Mouse (Mus musculus) stomach, embryonic 16.5 days (tissue): Measurements from ENCODE around the gene Tprn. TPM values are rescaled to one million over a fixed set of nuclear protein-coding genes. Genes with fewer than 3 reads are reported as not detected.

Experiments
- ATAC-seq: fragments of 200-750 bp; cut with Nextera tagmentation; 2 replicates; pipeline ENCODE4 v1.8.0; 2017; ENCODE audit warnings: moderate number of reproducible peaks, moderate TSS enrichment; ENCODE audit not compliant: insufficient read depth, low FRiP score
- H3K27ac ChIP-seq: fragments of 300-500 bp; sonication (generic); 2 replicates; pipeline ENCODE4 v1.5.1; 2014; ENCODE audit warnings: low read length
- H3K27me3 ChIP-seq: fragments of 300-500 bp; sonication (generic); 2 replicates; pipeline ENCODE4 v1.6.1; 2014; ENCODE audit warnings: low read length, control low read depth, mixed read lengths; ENCODE audit not compliant: control insufficient read depth, insufficient read depth
- H3K36me3 ChIP-seq: fragments of 300-500 bp; sonication (generic); 2 replicates; pipeline ENCODE4 v1.6.1; 2014; ENCODE audit warnings: low read length; ENCODE audit not compliant: control insufficient read depth, insufficient read depth
- H3K4me1 ChIP-seq: fragments of 300-500 bp; sonication (generic); 2 replicates; pipeline ENCODE4 v1.6.1; 2014; ENCODE audit warnings: low read length, control low read depth, mixed read lengths; ENCODE audit not compliant: control insufficient read depth, insufficient read depth
- H3K4me2 ChIP-seq: fragments of 300-500 bp; sonication (generic); 2 replicates; pipeline ENCODE4 v1.6.1; 2014; ENCODE audit warnings: low read depth, low read length, mixed read lengths
- H3K4me3 ChIP-seq: fragments of 300-500 bp; sonication (generic); replicated peaks from 2 replicates; pipeline ENCODE4 v1.5.1; 2014; ENCODE audit warnings: mild to moderate bottlenecking, low read length
- H3K9ac ChIP-seq: fragments of 300-500 bp; sonication (generic); 2 replicates; pipeline ENCODE4 v1.6.1; 2014; ENCODE audit warnings: low read length
- H3K9me3 ChIP-seq: fragments of 300-500 bp; sonication (generic); replicated peaks from 2 replicates; pipeline ENCODE4 v1.6.1; 2016; ENCODE audit warnings: low read length, control low read depth; ENCODE audit not compliant: control insufficient read depth
- WGBS: fragments of 180-500 bp; shearing (Covaris S2); extraction: QIAGEN DNeasy Blood & Tissue Kit; methylation state at CpG from one replicate; pipeline ENCODE4 v1.1.7; 2014; 5-methylcytosine and 5-hydroxymethylcytosine counted together
- polyA plus RNA-seq: library from polyadenylated mRNA; unstranded; fragments of >200 nt; fragmentation: Nextera tagmentation; extraction: Ambion mirVana; gene quantifications from 2 replicates; pipeline ENCODE4 v1.2.1, GENCODE M21; 2015

Gene Tprn
- 17.9 and 19.0 TPM in 2 replicates for polyA plus RNA-seq

DNA sequence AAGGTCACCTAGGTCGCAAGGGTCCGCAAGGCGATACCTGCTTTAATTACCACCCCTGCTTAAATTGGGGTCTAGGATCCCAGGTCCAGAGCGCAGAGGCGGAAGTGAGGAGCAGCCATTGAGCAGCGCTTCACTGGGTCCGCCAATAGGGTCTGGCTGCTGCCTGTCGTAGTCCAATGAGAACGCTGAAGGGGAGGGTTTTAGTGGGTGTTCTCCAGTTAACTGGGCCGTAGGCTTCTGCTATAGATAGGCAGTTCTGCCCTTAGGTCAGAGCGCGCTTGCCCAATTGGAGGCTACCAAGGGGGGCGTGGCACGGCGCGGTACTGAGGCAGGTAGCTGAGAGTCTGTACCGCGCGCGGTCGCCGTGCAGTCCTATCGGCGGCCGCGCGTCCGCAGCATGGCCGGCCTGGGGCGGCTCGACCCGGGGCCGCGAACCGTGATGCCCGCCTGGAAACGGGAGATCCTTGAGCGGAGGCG, at the start of gene Tprn:
Tprn (plus strand) TSS at position 328 of the 477 bp plus-strand sequence.
- Histone ChIP-seq H3K36me3 (no peaks in the 10 kb centered on the region), H3K4me1 (peaks cover 29% of the 10 kb centered on the region), H3K4me3 (peak within 1 kb of the TSS; percentile 72), H3K27ac (peak within 1 kb of the TSS; percentile 83), H3K27me3 (peaks cover 7% of the 10 kb centered on the region; the same call in 1 of the 2 replicates), H3K9ac (peak within 1 kb of the TSS; percentile 82), H3K4me2 (peak within 1 kb of the TSS; percentile 85), H3K9me3 (no peaks in the 10 kb centered on the region)
- peak; percentile 96 for ATAC-seq
- under 1% methylated on average over 39 of the region's 39 CpGs for WGBS

DNA sequence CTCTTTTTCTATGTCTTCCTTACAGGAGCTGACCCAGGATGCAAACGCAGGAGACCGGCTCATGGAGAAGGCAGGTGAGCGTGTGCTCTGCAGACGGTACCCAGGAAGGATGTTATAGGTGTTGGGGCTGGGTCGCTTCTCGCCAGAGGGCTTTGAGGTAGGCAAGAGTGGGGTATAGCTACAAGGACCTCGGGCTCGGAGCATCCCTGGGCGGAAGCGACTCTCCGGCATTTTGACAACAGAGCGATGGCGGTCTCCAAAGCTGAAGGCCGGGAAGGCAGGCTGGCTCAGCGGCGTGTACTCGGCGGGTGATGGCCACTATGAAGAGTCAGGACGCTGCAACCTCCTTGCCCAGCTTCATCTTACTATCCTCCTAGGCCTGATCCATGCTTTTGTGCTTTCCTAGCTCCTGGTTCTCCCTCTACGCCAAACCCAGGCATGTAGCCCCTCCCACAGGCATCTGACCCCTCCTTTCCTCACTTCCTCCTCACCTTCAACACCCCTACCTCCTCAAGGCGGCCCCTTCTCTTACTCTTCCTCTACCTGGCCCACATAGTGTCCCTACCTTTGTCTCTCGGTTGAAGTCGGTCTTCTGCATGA, 49.1 kb upstream of the Tprn start:
- no peak overlapping the region for H3K9ac ChIP-seq
- H3K36me3 ChIP-seq = no peaks in the 10 kb centered on the region

DNA sequence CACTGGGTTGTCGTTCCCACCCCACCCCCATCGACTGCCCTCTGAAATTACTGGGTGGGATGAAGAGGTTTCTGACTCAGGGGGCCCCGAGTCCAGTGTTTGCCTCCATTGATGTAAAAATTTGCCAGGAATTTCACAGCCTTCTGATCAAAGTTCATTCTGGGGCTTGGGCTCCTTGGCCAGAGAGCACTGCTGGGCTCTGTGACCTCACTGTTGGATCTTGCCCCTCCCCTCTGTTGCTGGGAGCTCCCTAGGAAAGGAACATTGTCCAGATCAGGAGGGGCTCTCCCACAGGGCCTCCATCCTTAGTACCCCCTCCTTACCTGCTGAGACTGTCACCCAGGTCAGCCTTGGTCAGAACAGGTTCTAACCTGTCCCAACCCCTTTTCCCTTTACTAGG, 48.0 kb upstream of the Tprn start, which contains the start of gene Stpg3:
Stpg3 (minus strand) TSS at position 194 of the 400 bp plus-strand sequence.
- Histone ChIP-seq H3K9me3 (no peaks in the 10 kb centered on the region), H3K27ac (no peak within 1 kb of the TSS), H3K4me1 (peaks cover 10% of the 10 kb centered on the region), H3K4me2 (no peak within 1 kb of the TSS), H3K27me3 (no peaks in the 10 kb centered on the region), H3K9ac (no peak within 1 kb of the TSS), H3K36me3 (no peaks in the 10 kb centered on the region), H3K4me3 (no peak within 1 kb of the TSS)
- ATAC-seq = no peak
- 61% methylated on average over 3 of the region's 3 CpGs for WGBS

More for the DNA sequence above, 49.1 kb upstream of the Tprn start:
- H3K4me2 ChIP-seq = no peak overlapping the region
- H3K9me3 ChIP-seq = no peaks in the 10 kb centered on the region
- no peak overlapping the region for H3K4me3 ChIP-seq
- H3K4me1 ChIP-seq = peaks cover 15% of the 10 kb centered on the region
- ATAC-seq = no peak
- 60% methylated on average over 23 of the region's 23 CpGs for WGBS
- H3K27me3 ChIP-seq = no peaks in the 10 kb centered on the region
- no peak overlapping the region for H3K27ac ChIP-seq

DNA sequence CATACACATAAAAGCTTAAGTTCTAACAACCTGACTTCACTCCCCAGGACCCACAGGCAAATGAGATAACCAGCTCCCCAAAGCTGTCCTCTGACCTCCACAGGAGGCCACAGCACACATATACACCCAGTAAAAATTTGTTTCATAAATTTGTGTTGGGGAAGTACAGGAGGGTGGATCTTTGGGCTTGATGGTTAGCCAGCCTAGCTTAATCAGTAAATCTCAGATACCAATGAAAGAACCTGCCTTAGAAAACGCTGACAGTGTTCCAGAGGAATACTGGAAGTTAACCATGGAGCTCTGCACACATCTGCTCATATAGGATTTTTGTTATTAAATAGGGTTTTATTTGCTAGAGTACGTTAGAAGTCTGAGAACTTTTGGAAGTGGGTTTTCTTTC, 44.8 kb upstream of the Tprn start:
- ATAC-seq = no peak
- Histone ChIP-seq H3K36me3 (0 out of 2 replicates have a peak, but pooled peaks cover 5% of the 10 kb centered on the region), H3K9me3 (no peaks in the 10 kb centered on the region), H3K9ac (no peak overlapping the region), H3K4me1 (no peaks in the 10 kb centered on the region), H3K4me2 (no peak overlapping the region), H3K4me3 (no peak overlapping the region), H3K27ac (no peak overlapping the region), H3K27me3 (no peaks in the 10 kb centered on the region)
- WGBS = 60% methylated on average over 2 of the region's 2 CpGs

DNA sequence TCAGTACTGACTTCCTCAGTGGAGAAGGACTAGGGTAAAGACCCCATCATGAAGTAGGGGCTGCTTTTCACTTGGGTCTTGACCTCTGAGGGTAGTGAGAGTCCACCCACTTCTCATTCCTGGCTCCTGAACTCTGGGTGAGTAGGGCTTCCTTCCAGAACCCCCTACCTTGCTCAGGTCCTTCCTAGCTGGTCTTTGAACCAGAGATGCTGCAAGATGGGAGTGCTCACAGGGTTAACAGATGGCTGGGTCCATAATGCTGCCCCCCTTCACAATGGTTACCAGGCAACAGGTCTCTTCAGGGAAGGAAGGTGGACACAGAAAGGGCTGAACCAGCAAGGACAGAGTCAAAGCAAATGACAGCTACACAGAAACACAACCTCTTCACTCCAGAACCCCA, 44.0 kb upstream of the Tprn start, which contains the start of gene Fam166a:
Fam166a (plus strand) TSS at position 301 of the 400 bp plus-strand sequence.
- Histone ChIP-seq H3K4me1 (peaks cover 3% of the 10 kb centered on the region), H3K9ac (no peak within 1 kb of the TSS), H3K4me3 (no peak within 1 kb of the TSS), H3K27me3 (no peaks in the 10 kb centered on the region), H3K4me2 (no peak within 1 kb of the TSS), H3K9me3 (no peaks in the 10 kb centered on the region), H3K36me3 (0 out of 2 replicates have a peak, but pooled peaks cover 5% of the 10 kb centered on the region), H3K27ac (no peak within 1 kb of the TSS)
- no peak for ATAC-seq

DNA sequence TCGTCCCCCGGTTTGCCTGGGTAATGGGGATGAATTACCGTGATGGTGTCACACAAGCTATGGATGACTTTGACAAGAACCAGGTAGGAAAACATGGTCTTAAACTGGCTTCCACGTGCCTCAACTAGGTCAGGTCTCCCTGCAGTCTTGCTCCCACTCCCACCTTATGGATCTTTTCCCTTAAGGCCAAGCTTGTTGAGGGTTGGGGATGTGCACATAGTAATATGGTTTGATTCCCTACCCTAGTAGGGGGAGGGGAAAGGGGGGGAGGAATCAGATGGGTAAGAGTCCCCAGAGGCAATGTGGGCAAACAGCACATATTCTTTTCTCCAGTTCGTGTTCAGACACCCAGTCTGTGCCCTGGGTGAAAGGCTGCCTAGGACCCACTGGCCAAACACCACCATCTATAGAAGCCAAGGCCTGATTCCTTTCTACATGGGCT, 41.1 kb upstream of the Tprn start:
- Histone ChIP-seq H3K9me3 (no peaks in the 10 kb centered on the region), H3K27ac (no peak overlapping the region), H3K27me3 (no peaks in the 10 kb centered on the region), H3K36me3 (0 out of 2 replicates have a peak, but pooled peaks cover 5% of the 10 kb centered on the region), H3K4me3 (no peak overlapping the region), H3K9ac (no peak overlapping the region), H3K4me1 (peaks cover 17% of the 10 kb centered on the region), H3K4me2 (no peak overlapping the region)
- WGBS = 65% methylated on average over 5 of the region's 5 CpGs
- no peak for ATAC-seq

DNA sequence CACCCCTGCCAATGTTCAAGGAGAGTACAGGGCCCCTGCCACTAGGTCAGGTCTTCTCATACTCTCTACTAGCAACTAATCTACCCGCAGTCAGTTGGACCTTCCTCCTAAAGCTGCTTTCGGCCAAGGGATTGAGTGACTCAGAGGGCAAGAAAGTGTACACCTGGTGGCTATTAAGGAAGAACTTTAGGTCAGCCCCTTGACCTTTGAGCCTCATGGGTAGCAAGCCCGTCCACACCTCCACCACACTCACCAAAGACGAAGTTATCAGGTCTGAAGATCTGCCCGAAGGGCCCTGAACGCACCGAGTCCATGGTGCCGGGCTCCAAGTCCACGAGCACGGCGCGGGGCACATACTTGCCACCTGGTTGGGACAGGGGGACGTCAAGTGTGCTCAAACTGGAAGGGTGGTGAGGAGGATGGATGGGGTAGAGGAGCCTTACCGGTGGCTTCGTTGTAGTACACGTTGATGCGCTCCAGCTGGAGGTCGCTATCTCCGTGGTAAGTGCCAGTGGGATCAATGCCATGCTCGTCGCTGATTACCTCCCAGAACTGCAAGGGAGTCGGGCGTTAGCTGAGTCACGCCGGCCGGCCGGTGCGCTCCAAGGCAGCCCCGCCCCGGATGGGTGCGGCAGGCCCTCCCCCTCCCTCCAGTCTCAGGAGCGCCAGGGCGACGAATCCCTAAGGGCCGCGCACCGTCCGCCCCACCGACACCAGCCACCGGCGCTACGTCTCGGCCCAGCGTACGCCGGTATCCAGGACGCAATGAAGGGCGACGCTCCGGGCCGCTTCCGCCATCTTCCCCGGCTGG, 38.5 kb upstream of the Tprn start:
- peak overlapping the region; percentile 98 for H3K4me2 ChIP-seq
- peak overlapping the region; percentile 91 for H3K9ac ChIP-seq
- H3K4me1 ChIP-seq = peaks cover 21% of the 10 kb centered on the region
- under 1% methylated on average over 53 of the region's 53 CpGs for WGBS
- ATAC-seq = peak; percentile 67
- 0 out of 2 replicates have a peak, but pooled peaks cover 5% of the 10 kb centered on the region for H3K36me3 ChIP-seq
- no peaks in the 10 kb centered on the region for H3K9me3 ChIP-seq
- H3K27ac ChIP-seq = peak overlapping the region; percentile 98
- no peaks in the 10 kb centered on the region for H3K27me3 ChIP-seq
- peak overlapping the region; percentile 93 for H3K4me3 ChIP-seq

DNA sequence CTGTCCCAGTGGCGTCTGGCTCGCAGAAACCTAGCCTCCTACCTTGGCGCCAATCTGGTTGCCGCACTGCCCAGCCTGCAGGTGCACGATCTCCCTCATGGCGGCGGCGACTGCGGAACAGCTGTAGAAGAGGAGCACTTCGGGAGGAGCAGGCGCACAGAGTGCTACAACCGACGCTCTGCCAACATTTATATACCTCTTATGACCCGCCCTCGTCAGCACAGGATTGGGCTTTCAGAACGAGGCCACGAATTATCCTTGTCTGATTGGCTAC, 38.0 kb upstream of the Tprn start, which contains the start of gene Tubb4b:
Tubb4b (minus strand) TSS at position 211 of the 274 bp plus-strand sequence.
- Histone ChIP-seq H3K4me3 (peak within 1 kb of the TSS; percentile 93), H3K27ac (peak within 1 kb of the TSS; percentile 99), H3K9ac (peak within 1 kb of the TSS; percentile 91), H3K36me3 (0 out of 2 replicates have a peak, but pooled peaks cover 5% of the 10 kb centered on the region), H3K4me1 (peaks cover 22% of the 10 kb centered on the region), H3K27me3 (no peaks in the 10 kb centered on the region), H3K4me2 (peak within 1 kb of the TSS; percentile 98), H3K9me3 (no peaks in the 10 kb centered on the region)
- ATAC-seq = no peak
- 0% methylated on average over 17 of the region's 17 CpGs for WGBS
